Mouse (Mus musculus): ENCODE measurements around the gene Dgcr2. TPM values are rescaled to one million over a fixed set of nuclear protein-coding genes. Genes with fewer than 3 reads are reported as not detected.

The Dgcr2 gene
- polyA plus RNA-seq, 1 experiment from 2014 or later, result 94.0 TPM

- Histone ChIP-seq H3K9me3 (no peaks in the 10 kb centered on the region), H3K27ac (peak overlapping the region; percentile 78; the same call in 1 of the 2 replicates), H3K4me2 (peak overlapping the region; percentile 56; the same call in 1 of the 2 replicates), H3K27me3 (no peaks in the 10 kb centered on the region), H3K9ac (no peak overlapping the region), H3K36me3 (0 out of 2 replicates have a peak, but pooled peaks cover 9% of the 10 kb centered on the region), H3K4me3 (no peak overlapping the region), H3K4me1 (replicated peaks) (peaks cover 26% of the 10 kb centered on the region)
- WGBS, result 80% methylated on average over 3 of the region's 3 CpGs
- no peak for ATAC-seq (ENCODE audit: low FRiP score)
Observed at GRCm38 (mm10) chr16:17892606-17893005, 5.8 kb downstream of the Dgcr2 start.

- Histone ChIP-seq H3K4me1 (replicated peaks) (peaks cover 30% of the 10 kb centered on the region), H3K4me2 (peak within 1 kb of the TSS; percentile 93), H3K9ac (peak within 1 kb of the TSS; percentile 99), H3K4me3 (peak within 1 kb of the TSS; percentile 80), H3K9me3 (no peaks in the 10 kb centered on the region), H3K27me3 (no peaks in the 10 kb centered on the region), H3K36me3 (0 out of 2 replicates have a peak, but pooled peaks cover under 1% of the 10 kb centered on the region), H3K27ac (peak within 1 kb of the TSS; percentile 99)
- peak; percentile 98 for ATAC-seq (ENCODE audit: low FRiP score)
- under 1% methylated on average over 35 of the region's 38 CpGs for WGBS
Observed at GRCm38 (mm10) chr16:17891567-17891959, 6.8 kb downstream of the Dgcr2 start, which contains the start of gene Gm20518. Gene Gm20518 (minus strand): TSS chr16:17891671.

GRCm38 (mm10) chr16:17890917-17891566 is 7.3 kb downstream of the Dgcr2 start:
- Histone ChIP-seq H3K9me3 (no peaks in the 10 kb centered on the region), H3K9ac (peak overlapping the region; percentile 99), H3K36me3 (no peaks in the 10 kb centered on the region; the same call in 1 of the 2 replicates), H3K4me2 (peak overlapping the region; percentile 93), H3K4me1 (replicated peaks) (peaks cover 33% of the 10 kb centered on the region), H3K27ac (peak overlapping the region; percentile 99), H3K4me3 (peak overlapping the region; percentile 80), H3K27me3 (no peaks in the 10 kb centered on the region)
- under 1% methylated on average over 44 of the region's 44 CpGs for WGBS
- ATAC-seq (ENCODE audit: low FRiP score), result peak; percentile 70

GRCm38 (mm10) chr16:17890342-17890727 is 8.0 kb downstream of the Dgcr2 start:
- WGBS, result 43% methylated on average over 2 of the region's 2 CpGs
- H3K4me2 ChIP-seq, result peak overlapping the region; percentile 93
- ATAC-seq (ENCODE audit: low FRiP score), result no peak
- no peaks in the 10 kb centered on the region for H3K9me3 ChIP-seq
- no peaks in the 10 kb centered on the region for H3K27me3 ChIP-seq
- H3K9ac ChIP-seq, result peak overlapping the region; percentile 99
- H3K27ac ChIP-seq, result peak overlapping the region; percentile 99; the same call in 1 of the 2 replicates
- H3K36me3 ChIP-seq, result no peaks in the 10 kb centered on the region; the same call in 1 of the 2 replicates
- H3K4me3 ChIP-seq, result peak overlapping the region; percentile 80
- H3K4me1 ChIP-seq (replicated peaks), result peaks cover 40% of the 10 kb centered on the region

GRCm38 (mm10) chr16:17889689-17890341 is 8.5 kb downstream of the Dgcr2 start:
- Histone ChIP-seq H3K27me3 (no peaks in the 10 kb centered on the region), H3K4me3 (peak overlapping the region; percentile 80), H3K9ac (peak overlapping the region; percentile 99), H3K9me3 (no peaks in the 10 kb centered on the region), H3K36me3 (no peaks in the 10 kb centered on the region; the same call in 1 of the 2 replicates), H3K4me2 (peak overlapping the region; percentile 93), H3K4me1 (replicated peaks) (peaks cover 45% of the 10 kb centered on the region), H3K27ac (no peak overlapping the region)
- 84% methylated on average over 6 of the region's 6 CpGs for WGBS
- ATAC-seq (ENCODE audit: low FRiP score), result no peak

- Histone ChIP-seq H3K27me3 (no peaks in the 10 kb centered on the region), H3K4me2 (no peak overlapping the region), H3K4me3 (no peak overlapping the region), H3K9ac (no peak overlapping the region), H3K4me1 (replicated peaks) (peaks cover 36% of the 10 kb centered on the region), H3K9me3 (no peaks in the 10 kb centered on the region), H3K36me3 (peaks cover 12% of the 10 kb centered on the region), H3K27ac (no peak overlapping the region)
- 90% methylated on average over 6 of the region's 6 CpGs for WGBS
- ATAC-seq (ENCODE audit: low FRiP score), result no peak
Observed at GRCm38 (mm10) chr16:17884116-17884515, 14.2 kb downstream of the Dgcr2 start.

GRCm38 (mm10) chr16:17882196-17882595 is 16.2 kb downstream of the Dgcr2 start:
- Histone ChIP-seq H3K27ac (no peak overlapping the region), H3K27me3 (no peaks in the 10 kb centered on the region), H3K4me3 (no peak overlapping the region), H3K36me3 (peaks cover 23% of the 10 kb centered on the region), H3K9me3 (no peaks in the 10 kb centered on the region), H3K4me2 (no peak overlapping the region), H3K9ac (no peak overlapping the region), H3K4me1 (replicated peaks) (peaks cover 36% of the 10 kb centered on the region)
- no peak for ATAC-seq (ENCODE audit: low FRiP score)

- no peak overlapping the region for H3K9ac ChIP-seq
- H3K27me3 ChIP-seq, result no peaks in the 10 kb centered on the region
- no peak overlapping the region for H3K4me3 ChIP-seq
- H3K4me1 ChIP-seq (replicated peaks), result peaks cover 17% of the 10 kb centered on the region
- H3K9me3 ChIP-seq, result no peaks in the 10 kb centered on the region
- H3K36me3 ChIP-seq, result peaks cover 24% of the 10 kb centered on the region
- WGBS, result 95% methylated on average over 4 of the region's 4 CpGs
- H3K27ac ChIP-seq, result no peak overlapping the region
- H3K4me2 ChIP-seq, result no peak overlapping the region
- ATAC-seq (ENCODE audit: low FRiP score), result no peak
Observed at GRCm38 (mm10) chr16:17879571-17879970, 18.8 kb downstream of the Dgcr2 start.

- Histone ChIP-seq H3K4me2 (no peak overlapping the region), H3K27ac (no peak overlapping the region), H3K4me1 (replicated peaks) (0 out of 2 replicates have a peak, but pooled peaks cover 2% of the 10 kb centered on the region), H3K4me3 (no peak overlapping the region), H3K27me3 (no peaks in the 10 kb centered on the region), H3K9me3 (no peaks in the 10 kb centered on the region), H3K36me3 (peaks cover 30% of the 10 kb centered on the region), H3K9ac (no peak overlapping the region)
- no peak for ATAC-seq (ENCODE audit: low FRiP score)
- WGBS, result 95% methylated on average over 1 of the region's 1 CpGs
Observed at GRCm38 (mm10) chr16:17876096-17876495, 22.3 kb downstream of the Dgcr2 start.

GRCm38 (mm10) chr16:17875174-17875573 is 23.2 kb downstream of the Dgcr2 start:
- H3K9ac ChIP-seq, result no peak overlapping the region
- no peaks in the 10 kb centered on the region for H3K9me3 ChIP-seq
- no peak for ATAC-seq (ENCODE audit: low FRiP score)
- no peak overlapping the region for H3K27ac ChIP-seq
- no peak overlapping the region for H3K4me3 ChIP-seq
- H3K4me1 ChIP-seq (replicated peaks), result no peaks in the 10 kb centered on the region
- H3K27me3 ChIP-seq, result no peaks in the 10 kb centered on the region
- 91% methylated on average over 4 of the region's 4 CpGs for WGBS
- H3K36me3 ChIP-seq, result peaks cover 38% of the 10 kb centered on the region
- H3K4me2 ChIP-seq, result no peak overlapping the region

- Histone ChIP-seq H3K4me3 (no peak overlapping the region), H3K4me1 (replicated peaks) (no peaks in the 10 kb centered on the region), H3K27me3 (no peaks in the 10 kb centered on the region), H3K27ac (no peak overlapping the region), H3K9ac (peak overlapping the region; percentile 15; the same call in 1 of the 2 replicates), H3K36me3 (peaks cover 45% of the 10 kb centered on the region), H3K9me3 (no peaks in the 10 kb centered on the region), H3K4me2 (no peak overlapping the region)
- 75% methylated on average over 4 of the region's 4 CpGs for WGBS
- ATAC-seq (ENCODE audit: low FRiP score), result no peak
Observed at GRCm38 (mm10) chr16:17872995-17873394, 25.4 kb downstream of the Dgcr2 start.

GRCm38 (mm10) chr16:17871248-17871647 is 27.1 kb downstream of the Dgcr2 start:
- H3K27me3 ChIP-seq, result no peaks in the 10 kb centered on the region
- peaks cover 42% of the 10 kb centered on the region for H3K36me3 ChIP-seq
- H3K4me2 ChIP-seq, result no peak overlapping the region
- H3K27ac ChIP-seq, result no peak overlapping the region
- no peak overlapping the region for H3K4me3 ChIP-seq
- WGBS, result 92% methylated on average over 5 of the region's 5 CpGs
- no peaks in the 10 kb centered on the region for H3K4me1 ChIP-seq (replicated peaks)
- H3K9ac ChIP-seq, result no peak overlapping the region
- H3K9me3 ChIP-seq, result no peaks in the 10 kb centered on the region
- no peak for ATAC-seq (ENCODE audit: low FRiP score)
